Mouse (Mus musculus): Measurements from ENCODE around the gene Sgsh.
"Not testable (repeated sequence)": the region's sequence is repeated elsewhere in the genome, so short reads cannot be mapped to it uniquely, and the experiment has no call there.

Gene Sgsh

GRCm38 (mm10) chr11:119355443-119356385, at the start of gene Sgsh, which contains the start of gene Slc26a11:
Sgsh (minus strand) TSS chr11:119355536.
Slc26a11 (plus strand) TSS chr11:119355557.
- DNase-seq = peak; percentile 92

DNA sequence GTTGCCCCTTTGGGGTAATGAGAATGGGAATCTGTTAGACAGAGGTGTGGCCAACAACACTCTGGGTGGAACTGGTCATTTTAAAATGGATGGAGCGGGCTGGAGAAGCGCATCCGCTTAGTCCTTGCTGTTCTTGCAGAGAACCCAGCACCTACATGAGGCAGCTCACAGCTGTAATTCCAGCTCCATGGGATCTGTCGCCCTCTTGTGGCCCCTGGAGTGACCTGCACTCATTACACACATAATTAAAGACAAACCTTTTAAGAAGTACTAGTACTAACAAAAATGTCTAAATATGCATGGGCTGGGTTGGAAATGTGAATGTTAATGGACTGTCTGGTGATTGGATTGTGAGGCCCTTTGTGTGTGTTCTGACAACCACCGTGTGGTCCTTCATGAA, 49.3 kb upstream of the Sgsh start:
- peak; percentile 47 for DNase-seq

- no peak for DNase-seq
These were observed 47.3 kb upstream of the Sgsh start for GRCm38 (mm10) chr11:119402501-119403160.

DNA sequence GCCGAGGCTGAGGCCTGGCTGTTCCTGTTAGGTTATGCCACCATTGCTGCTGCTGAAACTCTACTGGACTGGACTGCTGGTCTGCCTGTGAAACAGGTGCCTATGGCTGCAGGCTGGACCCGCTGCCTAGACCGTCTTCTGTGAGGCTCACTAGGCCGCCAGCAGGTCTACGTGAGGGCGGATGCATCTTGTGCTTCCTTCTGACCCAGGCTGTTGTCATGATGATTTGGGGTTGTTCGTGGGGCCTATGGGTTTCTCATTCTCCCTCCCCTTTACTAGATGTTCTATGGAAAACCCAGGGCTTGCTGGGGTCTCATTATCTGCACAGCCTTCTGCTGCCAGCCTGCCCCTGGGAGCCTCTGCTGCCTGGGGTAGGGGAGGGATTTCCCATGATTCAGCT, 41.1 kb upstream of the Sgsh start:
- no peak for DNase-seq

DNA sequence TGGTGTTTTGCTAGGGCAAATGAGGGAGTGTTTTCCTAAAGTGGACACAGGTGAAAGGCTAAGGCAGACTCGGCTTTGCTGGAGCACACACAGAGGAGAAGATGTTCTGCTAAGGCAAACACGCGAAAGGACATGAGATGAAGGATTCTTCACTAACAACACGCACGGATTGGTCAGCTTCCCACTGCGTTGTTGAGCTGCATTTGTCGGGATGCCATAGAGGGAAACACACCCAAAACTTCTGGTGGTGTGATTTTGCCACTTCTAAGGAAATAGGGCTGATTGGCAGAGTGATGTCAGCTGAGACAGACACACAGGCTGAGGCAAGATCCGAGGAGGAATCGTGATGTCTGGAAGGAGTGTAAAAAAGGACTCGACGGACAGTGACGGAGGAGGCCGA, 40.6 kb upstream of the Sgsh start:
- no peak for DNase-seq

DNA sequence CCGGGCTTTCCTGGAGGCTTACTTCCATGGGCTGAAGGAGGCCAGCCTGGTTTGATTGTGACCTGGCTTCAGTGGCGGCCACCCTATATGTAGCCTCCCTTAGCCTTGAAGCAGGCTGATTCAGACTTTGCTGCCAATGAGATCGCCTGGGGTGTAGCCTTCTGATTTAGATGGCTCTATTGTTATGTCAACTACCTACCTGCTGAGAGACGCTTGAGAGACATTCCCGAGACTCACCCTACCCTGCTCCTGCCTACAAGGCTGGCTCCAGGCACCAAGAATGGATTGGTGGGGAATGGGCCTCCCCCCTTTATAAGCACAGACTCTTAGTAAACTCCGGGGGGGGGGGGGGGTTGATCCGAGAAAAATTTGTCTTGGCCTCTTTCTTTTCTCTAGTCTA, 40.1 kb upstream of the Sgsh start:
- no peak for DNase-seq

DNA sequence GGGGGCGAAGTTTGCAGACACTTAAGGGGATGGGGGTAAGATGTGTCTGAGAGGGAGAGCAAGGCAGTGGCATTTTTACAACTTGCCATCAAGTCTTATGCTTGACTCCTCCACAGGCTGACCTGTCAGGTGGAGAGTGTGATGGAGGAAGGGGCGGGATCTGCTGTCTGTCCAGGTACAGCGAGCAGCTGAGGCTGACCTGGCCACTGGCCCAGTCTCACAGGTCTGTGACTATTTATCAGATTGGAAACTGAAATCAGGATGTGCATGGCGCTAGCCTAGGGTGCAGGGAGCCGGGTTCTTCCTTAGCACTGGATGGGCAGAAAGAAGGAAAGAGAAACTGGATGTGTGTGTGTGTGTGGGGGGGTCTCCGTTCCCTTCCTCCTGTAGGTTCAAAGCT, 38.9 kb upstream of the Sgsh start:
- no peak for DNase-seq

DNA sequence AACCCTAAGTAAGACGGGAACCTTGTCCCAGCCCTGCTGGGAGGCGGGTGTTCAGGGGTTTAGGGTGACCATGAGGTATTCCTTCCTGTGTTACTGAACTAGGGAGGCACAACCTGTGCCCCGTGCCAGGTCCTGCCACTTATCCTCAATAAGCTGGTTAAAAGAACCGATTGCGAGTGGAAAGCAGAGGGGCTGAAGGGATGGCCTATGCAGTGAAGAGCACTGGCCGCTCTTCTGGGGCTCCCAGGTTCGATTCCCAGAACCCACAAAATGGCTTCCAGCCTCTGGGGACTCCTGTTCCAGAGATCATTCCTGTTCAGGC, 38.1 kb upstream of the Sgsh start:
- DNase-seq = no peak

- peak; percentile 71 for DNase-seq
These were observed 37.6 kb upstream of the Sgsh start, which contains the start of gene Rnf213 for GRCm38 (mm10) chr11:119392800-119393482. Rnf213 (plus strand) TSS chr11:119393100.

GRCm38 (mm10) chr11:119392001-119392614, 36.8 kb upstream of the Sgsh start:
- peak; percentile 80 for DNase-seq

DNA sequence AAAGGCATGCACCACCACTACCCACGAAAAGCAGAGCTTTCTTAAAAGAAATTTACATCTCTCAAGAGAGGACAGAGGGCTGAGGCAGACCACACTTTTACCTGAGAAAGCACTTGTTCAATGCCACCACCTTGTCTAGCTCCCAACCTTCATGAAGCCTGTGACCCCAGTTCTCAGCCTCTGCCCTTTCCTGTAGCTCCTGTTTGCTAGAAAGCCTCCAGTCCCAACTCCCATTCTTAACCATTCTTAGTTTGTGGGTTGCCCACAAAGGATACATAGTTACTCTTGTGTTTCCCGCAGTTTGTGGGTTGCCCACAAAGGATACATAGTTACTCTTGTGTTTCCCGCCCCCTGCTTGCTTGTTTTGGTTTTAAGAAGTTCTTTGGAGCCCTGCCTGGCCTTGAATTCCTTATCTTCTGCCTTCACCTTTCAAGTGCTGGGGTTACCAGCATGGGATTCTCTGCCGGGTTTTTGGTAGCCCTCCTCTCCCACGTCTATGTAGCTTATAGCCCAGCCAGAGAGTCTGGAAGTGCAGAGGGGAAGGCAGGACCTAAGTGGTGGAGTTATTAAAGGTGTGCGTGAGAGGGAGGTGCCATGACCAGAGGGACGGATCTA, 36.2 kb upstream of the Sgsh start:
- no peak for DNase-seq

DNA sequence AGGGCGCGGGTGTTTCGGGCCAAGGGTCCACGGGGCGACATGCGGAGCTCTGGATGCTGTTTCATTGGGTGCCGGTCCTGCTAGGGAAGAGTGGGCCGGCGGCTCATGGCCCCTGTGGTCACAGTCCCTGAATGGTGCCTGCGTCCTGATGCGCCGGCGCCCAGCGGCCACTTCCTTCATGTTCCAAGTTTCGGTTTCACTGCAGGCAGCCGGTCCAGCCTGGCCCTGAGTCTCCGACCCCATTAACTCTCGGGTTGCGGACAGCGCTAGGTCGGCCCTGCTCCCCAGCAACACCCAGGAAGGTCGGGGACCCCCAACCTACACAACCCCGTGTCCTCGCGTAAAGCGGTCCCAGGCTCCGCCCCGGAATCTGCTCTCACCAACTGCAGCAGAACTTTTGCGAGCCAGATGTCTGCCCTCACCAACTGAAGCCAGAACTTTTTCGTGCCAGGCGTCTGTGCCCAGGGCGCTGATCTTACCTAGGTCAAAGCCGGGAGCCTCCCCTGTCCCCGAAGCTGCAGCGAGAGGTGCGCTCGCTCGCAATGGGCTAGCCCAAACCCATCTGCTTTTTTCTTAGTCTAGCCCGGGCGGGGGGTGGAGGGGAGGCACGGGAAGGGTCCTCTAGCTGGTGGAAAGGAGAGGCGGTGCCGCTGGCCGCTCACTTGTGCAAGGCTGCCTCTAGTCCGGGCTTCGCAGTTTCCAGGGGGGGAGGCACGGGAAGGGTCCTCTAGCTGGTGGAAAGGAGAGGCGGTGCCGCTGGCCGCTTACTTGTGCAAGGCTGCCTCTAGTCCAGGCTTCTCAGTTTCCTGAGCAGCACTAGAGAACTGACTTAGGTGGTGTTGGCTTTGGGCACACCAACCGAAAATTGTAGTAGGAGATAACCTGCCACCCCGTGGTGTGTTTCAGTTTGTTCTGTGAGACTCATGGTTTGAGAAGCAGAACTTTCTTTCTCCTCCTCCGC, 35.2 kb upstream of the Sgsh start:
- peak; percentile 79 for DNase-seq

DNA sequence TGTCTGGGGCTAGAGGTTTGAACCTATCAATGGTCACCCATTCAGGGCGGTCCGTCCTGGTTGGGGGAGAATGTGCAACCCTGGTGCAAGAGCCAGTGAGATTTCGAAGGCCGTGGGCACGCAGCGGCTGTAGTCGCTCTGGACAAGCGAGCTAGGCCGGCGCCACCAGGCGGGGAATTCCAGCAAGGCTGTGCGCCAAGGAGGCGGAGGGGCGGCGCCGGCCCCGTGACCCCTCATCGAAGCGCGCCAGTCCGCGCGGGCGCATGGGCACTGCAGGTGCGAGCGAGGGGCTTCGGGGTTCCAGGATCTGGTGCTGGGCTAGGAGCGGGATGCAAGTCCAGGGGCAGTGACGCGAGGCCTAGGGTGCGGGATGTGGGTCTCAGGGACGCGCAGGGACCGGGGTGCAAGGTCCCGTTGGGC, 34.5 kb upstream of the Sgsh start:
- peak; percentile 85 for DNase-seq

DNA sequence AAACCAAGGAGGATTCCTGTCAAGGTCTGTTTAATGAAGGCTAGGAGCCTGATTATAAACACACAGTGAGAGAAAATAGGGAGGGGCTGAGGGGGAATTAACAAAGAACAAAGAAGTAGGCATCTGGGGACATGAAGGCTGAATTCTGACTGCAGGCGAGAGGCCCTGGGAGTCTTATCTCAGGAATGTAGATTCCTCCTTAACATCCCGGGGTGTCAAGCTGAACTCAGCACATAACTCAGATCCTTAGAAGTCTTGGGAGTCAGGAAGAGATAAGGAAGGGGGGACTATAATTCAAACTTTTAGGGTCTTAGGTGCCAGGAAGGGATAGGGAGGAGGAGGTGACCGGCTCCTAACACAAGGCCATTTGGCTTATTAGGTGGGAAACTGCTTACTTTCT, 31.9 kb upstream of the Sgsh start:
- DNase-seq = not testable (repeated sequence)

DNA sequence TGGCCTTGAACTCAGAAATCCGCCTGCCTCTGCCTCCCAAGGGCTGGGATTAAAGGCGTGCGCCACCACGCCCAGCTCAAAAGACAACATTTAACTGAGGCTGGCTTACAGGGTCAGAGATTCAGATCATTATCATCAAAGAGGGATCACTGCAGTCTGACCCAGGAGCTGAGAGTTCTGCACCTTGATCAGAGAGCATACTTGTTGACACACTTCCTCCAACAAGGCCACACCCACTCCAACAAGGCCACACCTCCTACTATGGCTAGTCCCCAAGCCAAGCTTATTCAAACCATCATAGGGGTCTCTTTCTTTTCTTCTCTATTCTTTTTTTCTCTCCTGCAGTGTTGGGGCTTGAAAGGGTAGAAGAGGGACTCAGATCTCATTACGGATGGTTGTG, 31.0 kb upstream of the Sgsh start:
- no peak for DNase-seq

- no peak for DNase-seq
These were observed 29.6 kb upstream of the Sgsh start for GRCm38 (mm10) chr11:119384904-119385303.

DNA sequence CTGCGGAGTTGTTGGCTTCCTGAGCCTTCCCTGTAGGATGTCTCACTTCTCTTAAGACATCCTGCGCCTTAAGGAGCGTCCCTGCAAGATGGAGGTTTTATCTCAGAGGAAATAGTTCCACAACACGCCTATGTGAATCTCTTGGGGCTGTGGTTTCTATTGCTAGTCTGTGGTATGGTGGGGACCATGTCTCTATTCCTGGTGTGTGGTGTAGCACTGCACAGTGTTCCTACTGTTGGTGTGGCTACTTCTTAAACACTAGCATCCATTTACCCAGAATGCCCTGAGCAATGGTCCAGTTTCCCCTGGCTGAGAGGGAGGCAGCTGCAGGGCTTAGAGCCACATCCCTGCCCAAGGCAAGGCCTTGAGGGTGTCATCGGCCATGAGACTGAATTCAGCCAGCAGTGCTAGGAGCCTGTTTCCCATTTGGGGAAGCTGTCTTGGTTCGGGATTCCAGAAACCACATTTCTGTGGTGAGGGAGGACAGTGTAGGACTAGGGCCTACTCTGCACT, 27.1 kb upstream of the Sgsh start:
- no peak for DNase-seq

DNA sequence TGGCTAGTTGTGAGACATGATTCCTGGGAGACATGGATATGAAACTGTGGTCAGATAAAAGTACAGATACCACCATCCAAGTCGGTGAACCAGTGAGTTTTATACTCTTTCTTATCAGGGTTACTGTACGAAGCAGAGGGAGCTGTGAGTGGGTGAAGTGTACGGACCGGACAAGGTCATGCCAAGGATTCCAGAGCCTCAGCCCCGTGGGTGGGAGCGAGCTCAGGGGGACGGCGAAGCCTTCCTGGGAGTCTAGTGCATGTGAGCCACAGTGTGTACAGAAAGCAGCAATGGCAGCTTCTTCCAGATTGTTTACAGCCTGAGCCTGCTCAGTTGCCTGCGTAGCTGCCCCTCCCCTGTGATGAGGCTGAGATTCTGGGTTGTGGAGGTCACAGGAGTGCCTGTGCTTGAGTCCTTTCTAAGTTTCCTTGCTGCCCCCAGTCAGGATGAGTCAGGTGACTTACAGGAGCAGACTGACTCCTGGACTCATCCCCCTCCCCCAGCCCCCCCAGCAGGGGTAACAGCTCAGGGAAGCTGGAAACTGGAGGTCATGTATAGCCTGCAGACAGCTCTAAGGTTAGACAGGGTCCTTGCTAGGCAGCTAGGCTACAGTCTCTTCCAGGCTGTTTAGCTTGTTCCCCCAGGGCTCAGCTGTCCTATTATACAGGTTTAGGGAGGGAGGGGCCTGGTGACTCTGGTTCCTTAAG, 26.4 kb upstream of the Sgsh start:
- no peak for DNase-seq

DNA sequence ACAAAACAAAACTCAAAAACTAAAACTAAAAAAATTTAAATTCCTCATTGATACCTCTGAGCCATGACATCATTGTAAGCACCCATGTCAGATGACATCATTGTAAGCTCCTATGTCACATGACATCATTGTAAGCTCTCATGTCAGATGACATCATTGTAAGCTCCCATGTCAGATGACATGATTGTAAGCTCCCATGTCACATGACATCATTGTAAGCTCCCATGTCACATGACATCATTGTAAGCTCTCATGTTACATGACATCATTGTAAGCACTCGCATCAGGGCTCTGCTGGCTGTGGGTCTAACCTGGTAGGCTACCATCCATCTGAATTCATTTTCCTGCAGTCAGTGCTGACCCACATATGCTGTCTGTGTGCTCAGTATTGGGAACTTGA, 23.2 kb upstream of the Sgsh start:
- DNase-seq = no peak

DNA sequence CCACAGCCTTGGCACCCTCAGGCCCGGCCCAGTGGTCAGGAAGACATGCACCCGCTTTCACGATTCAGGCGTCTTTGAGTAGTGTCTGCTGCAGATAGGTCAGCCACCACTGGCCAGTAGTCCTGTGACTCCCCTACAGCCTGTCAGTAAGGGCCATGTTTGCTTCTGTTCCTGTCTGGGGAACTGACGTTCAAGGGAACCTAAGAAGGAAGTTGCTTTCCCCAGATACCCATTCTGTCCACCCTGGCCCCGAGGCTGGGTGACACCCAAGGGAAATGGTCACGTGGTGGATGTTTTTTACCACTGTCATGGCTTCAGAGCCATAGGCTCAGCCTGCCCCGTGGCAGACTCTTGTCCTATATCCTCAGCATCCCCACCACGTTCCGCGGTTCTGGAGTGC, 22.0 kb upstream of the Sgsh start:
- no peak for DNase-seq

- DNase-seq = no peak
These were observed 20.1 kb upstream of the Sgsh start for GRCm38 (mm10) chr11:119375425-119375824.

All from lung, postnatal 14 days (tissue).